Mouse (Mus musculus): ENCODE results near the gene Mogs. TPM values are rescaled to one million over a fixed set of nuclear protein-coding genes. Genes with fewer than 3 reads are reported as not detected.
"Not testable (repeated sequence)": the region's sequence is repeated elsewhere in the genome, so short reads cannot be mapped to it uniquely, and the experiment has no call there.

Mogs gene
- polyA plus RNA-seq, 1 experiment: 25.4 TPM

GRCm38 (mm10) chr6:83153485-83153884 is 38.2 kb downstream of the Mogs start:
- Histone ChIP-seq H3K27ac (ENCODE audit: insufficient read depth, low read length) (no peak overlapping the region), H3K9me3 (replicated peaks; ENCODE audit: control insufficient read depth, insufficient read depth, low read length, poor library complexity, severe bottlenecking) (no peaks in the 10 kb centered on the region), H3K36me3 (ENCODE audit: control insufficient read depth, insufficient read depth, low read length, poor library complexity, severe bottlenecking) (no peaks in the 10 kb centered on the region), H3K27me3 (ENCODE audit: control insufficient read depth, insufficient read depth, low read length, poor library complexity, severe bottlenecking) (no peaks in the 10 kb centered on the region), H3K9ac (ENCODE audit: low read depth, poor library complexity, severe bottlenecking) (no peak overlapping the region), H3K4me3 (ENCODE audit: low read depth, low read length) (no peak overlapping the region), H3K4me1 (ENCODE audit: control insufficient read depth, insufficient read depth, low read length) (no peaks in the 10 kb centered on the region)
- TF ChIP-seq POLR2A (IDR thresholded peaks at IDR 0.05; ENCODE audit: insufficient read depth, low read length): no peak
- no peak for TF ChIP-seq CTCF (IDR thresholded peaks at IDR 0.05; ENCODE audit: low read depth, low read length)
- no peak for TF ChIP-seq EP300 (IDR thresholded peaks at IDR 0.05; ENCODE audit: insufficient read depth, low read depth, low read length)

- TF ChIP-seq EP300 (IDR thresholded peaks at IDR 0.05; ENCODE audit: insufficient read depth, low read depth, low read length) (no peak), POLR2A (IDR thresholded peaks at IDR 0.05; ENCODE audit: insufficient read depth, low read length) (no peak), CTCF (IDR thresholded peaks at IDR 0.05; ENCODE audit: low read depth, low read length) (no peak)
- peak overlapping the region; percentile 25; the same call in 1 of the 2 replicates for H3K9ac ChIP-seq (ENCODE audit: low read depth, poor library complexity, severe bottlenecking)
- no peaks in the 10 kb centered on the region for H3K36me3 ChIP-seq (ENCODE audit: control insufficient read depth, insufficient read depth, low read length, poor library complexity, severe bottlenecking)
- no peaks in the 10 kb centered on the region for H3K4me1 ChIP-seq (ENCODE audit: control insufficient read depth, insufficient read depth, low read length)
- H3K27ac ChIP-seq (ENCODE audit: insufficient read depth, low read length): no peak overlapping the region
- H3K4me3 ChIP-seq (ENCODE audit: low read depth, low read length): peak overlapping the region; percentile 82
- H3K27me3 ChIP-seq (ENCODE audit: control insufficient read depth, insufficient read depth, low read length, poor library complexity, severe bottlenecking): no peaks in the 10 kb centered on the region
- H3K9me3 ChIP-seq (replicated peaks; ENCODE audit: control insufficient read depth, insufficient read depth, low read length, poor library complexity, severe bottlenecking): no peaks in the 10 kb centered on the region
Observed at GRCm38 (mm10) chr6:83155552-83156238, 40.4 kb downstream of the Mogs start.

- no peak within 1 kb of the TSS for H3K27ac ChIP-seq (ENCODE audit: insufficient read depth, low read length)
- no peaks in the 10 kb centered on the region for H3K4me1 ChIP-seq (ENCODE audit: control insufficient read depth, insufficient read depth, low read length)
- peak within 1 kb of the TSS; percentile 25; the same call in 1 of the 2 replicates for H3K9ac ChIP-seq (ENCODE audit: low read depth, poor library complexity, severe bottlenecking)
- H3K4me3 ChIP-seq (ENCODE audit: low read depth, low read length): peak within 1 kb of the TSS; percentile 82
- H3K9me3 ChIP-seq (replicated peaks; ENCODE audit: control insufficient read depth, insufficient read depth, low read length, poor library complexity, severe bottlenecking): no peaks in the 10 kb centered on the region
- H3K27me3 ChIP-seq (ENCODE audit: control insufficient read depth, insufficient read depth, low read length, poor library complexity, severe bottlenecking): no peaks in the 10 kb centered on the region
- no peaks in the 10 kb centered on the region for H3K36me3 ChIP-seq (ENCODE audit: control insufficient read depth, insufficient read depth, low read length, poor library complexity, severe bottlenecking)
- TF ChIP-seq CTCF (IDR thresholded peaks at IDR 0.05; ENCODE audit: low read depth, low read length) (no peak), POLR2A (IDR thresholded peaks at IDR 0.05; ENCODE audit: insufficient read depth, low read length) (peak; percentile 25), EP300 (IDR thresholded peaks at IDR 0.05; ENCODE audit: insufficient read depth, low read depth, low read length) (no peak)
Observed at GRCm38 (mm10) chr6:83156259-83156684, 41.0 kb downstream of the Mogs start, which contains the start of the genes Wdr54 and 1700003E16Rik. Gene Wdr54 (minus strand): TSS chr6:83156397. Gene 1700003E16Rik (plus strand): TSS chr6:83156404.

GRCm38 (mm10) chr6:83159456-83159855 is 44.2 kb downstream of the Mogs start:
- H3K36me3 ChIP-seq (ENCODE audit: control insufficient read depth, insufficient read depth, low read length, poor library complexity, severe bottlenecking); H3K27ac ChIP-seq (ENCODE audit: insufficient read depth, low read length); H3K9me3 ChIP-seq (replicated peaks; ENCODE audit: control insufficient read depth, insufficient read depth, low read length, poor library complexity, severe bottlenecking); H3K27me3 ChIP-seq (ENCODE audit: control insufficient read depth, insufficient read depth, low read length, poor library complexity, severe bottlenecking); H3K4me3 ChIP-seq (ENCODE audit: low read depth, low read length); H3K4me1 ChIP-seq (ENCODE audit: control insufficient read depth, insufficient read depth, low read length); H3K9ac ChIP-seq (ENCODE audit: low read depth, poor library complexity, severe bottlenecking): not testable (repeated sequence)

- H3K4me1 ChIP-seq (ENCODE audit: control insufficient read depth, insufficient read depth, low read length): no peaks in the 10 kb centered on the region
- peak overlapping the region; percentile 64 for H3K4me3 ChIP-seq (ENCODE audit: low read depth, low read length)
- H3K27me3 ChIP-seq (ENCODE audit: control insufficient read depth, insufficient read depth, low read length, poor library complexity, severe bottlenecking): no peaks in the 10 kb centered on the region
- TF ChIP-seq EP300 (IDR thresholded peaks at IDR 0.05; ENCODE audit: insufficient read depth, low read depth, low read length) (no peak), POLR2A (IDR thresholded peaks at IDR 0.05; ENCODE audit: insufficient read depth, low read length) (no peak), CTCF (IDR thresholded peaks at IDR 0.05; ENCODE audit: low read depth, low read length) (no peak)
- H3K9ac ChIP-seq (ENCODE audit: low read depth, poor library complexity, severe bottlenecking): peak overlapping the region; percentile 56
- H3K36me3 ChIP-seq (ENCODE audit: control insufficient read depth, insufficient read depth, low read length, poor library complexity, severe bottlenecking): no peaks in the 10 kb centered on the region
- no peaks in the 10 kb centered on the region for H3K9me3 ChIP-seq (replicated peaks; ENCODE audit: control insufficient read depth, insufficient read depth, low read length, poor library complexity, severe bottlenecking)
- no peak overlapping the region for H3K27ac ChIP-seq (ENCODE audit: insufficient read depth, low read length)
Observed at GRCm38 (mm10) chr6:83161442-83161841, 46.1 kb downstream of the Mogs start.

GRCm38 (mm10) chr6:83161921-83162641 is 46.8 kb downstream of the Mogs start:
- no peaks in the 10 kb centered on the region for H3K36me3 ChIP-seq (ENCODE audit: control insufficient read depth, insufficient read depth, low read length, poor library complexity, severe bottlenecking)
- peak overlapping the region; percentile 64 for H3K4me3 ChIP-seq (ENCODE audit: low read depth, low read length)
- peak overlapping the region; percentile 56 for H3K9ac ChIP-seq (ENCODE audit: low read depth, poor library complexity, severe bottlenecking)
- no peaks in the 10 kb centered on the region for H3K4me1 ChIP-seq (ENCODE audit: control insufficient read depth, insufficient read depth, low read length)
- no peaks in the 10 kb centered on the region for H3K9me3 ChIP-seq (replicated peaks; ENCODE audit: control insufficient read depth, insufficient read depth, low read length, poor library complexity, severe bottlenecking)
- TF ChIP-seq CTCF (IDR thresholded peaks at IDR 0.05; ENCODE audit: low read depth, low read length) (no peak), POLR2A (IDR thresholded peaks at IDR 0.05; ENCODE audit: insufficient read depth, low read length) (no peak), EP300 (IDR thresholded peaks at IDR 0.05; ENCODE audit: insufficient read depth, low read depth, low read length) (no peak)
- no peak overlapping the region for H3K27ac ChIP-seq (ENCODE audit: insufficient read depth, low read length)
- no peaks in the 10 kb centered on the region for H3K27me3 ChIP-seq (ENCODE audit: control insufficient read depth, insufficient read depth, low read length, poor library complexity, severe bottlenecking)

All from ES-Bruce4 (cell line).